Mouse (Mus musculus) spleen, adult 2 months (tissue): ENCODE measurements around the gene Zfp68.

Source experiments
- CTCF ChIP-seq: fragments of 200-500 bp; IDR thresholded peaks from 2 replicates; pipeline ENCODE4 v1.5.1; 2011; ENCODE audit warnings: mild to moderate bottlenecking, inconsistent platforms; ENCODE audit not compliant: insufficient read depth, insufficient read length, insufficient replicate concordance; ENCODE audit errors: extremely low read depth
- POLR2A ChIP-seq: fragments of 200-500 bp; IDR thresholded peaks from 2 replicates; pipeline ENCODE4 v1.6.1; 2011; ENCODE audit warnings: low read depth, low read length, inconsistent platforms

- no peak for TF ChIP-seq CTCF
- TF ChIP-seq POLR2A = no peak
These were observed 33.4 kb upstream of the Zfp68 start for GRCm38 (mm10) chr5:138652911-138653310.
